Mouse (Mus musculus) spleen, adult 2 months (tissue): Measurements from ENCODE around the gene Olfr1240.

Source experiments
- CTCF ChIP-seq: fragments of 200-500 bp; IDR thresholded peaks from 2 replicates; pipeline ENCODE4 v1.5.1; 2011; ENCODE audit warnings: mild to moderate bottlenecking, inconsistent platforms; ENCODE audit not compliant: insufficient read depth, insufficient read length, insufficient replicate concordance; ENCODE audit errors: extremely low read depth
- POLR2A ChIP-seq: fragments of 200-500 bp; IDR thresholded peaks from 2 replicates; pipeline ENCODE4 v1.6.1; 2011; ENCODE audit warnings: low read depth, low read length, inconsistent platforms

DNA sequence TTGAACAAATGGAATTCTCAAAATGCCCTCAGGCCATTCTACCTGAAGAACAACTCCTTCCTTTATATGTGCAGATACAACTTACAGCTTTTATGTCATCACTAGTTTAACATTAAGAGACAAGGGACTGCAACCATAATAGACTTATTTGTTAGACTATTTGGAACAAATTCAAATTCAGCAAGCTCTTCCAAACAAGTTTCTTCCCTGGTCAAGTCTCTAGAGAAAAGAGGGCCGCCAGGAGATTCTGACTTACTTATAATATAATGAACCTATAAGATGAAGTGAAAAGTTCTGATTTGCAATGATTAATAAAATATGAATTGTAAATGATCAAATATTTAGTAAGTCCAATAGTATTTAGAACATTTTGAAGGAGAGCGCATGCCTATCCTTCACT, 33.2 kb downstream of the Olfr1240 start, which contains the start of gene Olfr1238:
- TF ChIP-seq POLR2A: no peak
- no peak for TF ChIP-seq CTCF
